Mouse (Mus musculus): ENCODE results near the gene Svep1.

The Svep1 gene

GRCm38 (mm10) chr4:58111008-58111407, 95.7 kb downstream of the Svep1 start:
- CTCF ChIA-PET, result no interaction called here

GRCm38 (mm10) chr4:58109793-58110192, 96.9 kb downstream of the Svep1 start:
- CTCF ChIA-PET, result interaction anchor here in 1 of 4 experiments (0.9 kb wide), 1 partner anchor 30 kb away, joined by 3 read pairs; no protein-coding TSS in a partner anchor
- POLR2A ChIA-PET, result interaction anchor here in 1 of 4 experiments (1.4 kb wide), 1 partner anchor 18 kb away, joined by 3 read pairs; no protein-coding TSS in a partner anchor

More at GRCm38 (mm10) chr4:58111008-58111407, 95.7 kb downstream of the Svep1 start:
- POLR2A ChIA-PET, result no interaction called here

GRCm38 (mm10) chr4:58108364-58108763, 98.3 kb downstream of the Svep1 start:
- CTCF ChIA-PET, result no interaction called here
- POLR2A ChIA-PET, result no interaction called here

- ChIA-PET POLR2A (no interaction called here), CTCF (interaction anchor here in 2 of 4 experiments (0.5 to 1.1 kb wide), 3 partner anchors 15 to 470 kb away, joined by 3 to 4 read pairs (median 3); partner anchors contain the start of gene Svep1 (in 1 of the 2))
Observed at GRCm38 (mm10) chr4:58097732-58098131, 108.9 kb downstream of the Svep1 start.

- ChIA-PET CTCF (no interaction called here), POLR2A (no interaction called here)
Observed at GRCm38 (mm10) chr4:58086738-58087137, 119.9 kb downstream of the Svep1 start.

GRCm38 (mm10) chr4:58086151-58086550, 120.5 kb downstream of the Svep1 start:
- ChIA-PET CTCF (interaction anchor here in 1 of 4 experiments (0.9 to 1.3 kb wide), 2 partner anchors 166 to 167 kb away, joined by 4 to 8 read pairs; no protein-coding TSS in a partner anchor), POLR2A (no interaction called here)

- ChIA-PET POLR2A (interaction anchor here in 1 of 4 experiments (0.7 kb wide), 1 partner anchor 1238 kb away, joined by 4 read pairs; no protein-coding TSS in a partner anchor), CTCF (interaction anchor here in 2 of 4 experiments (0.6 to 1.3 kb wide), 11 partner anchors 15 to 586 kb away, joined by 3 to 8 read pairs (median 4); no protein-coding TSS in a partner anchor)
Observed at GRCm38 (mm10) chr4:58085340-58085739, 121.3 kb downstream of the Svep1 start.

GRCm38 (mm10) chr4:58084155-58084554, 122.5 kb downstream of the Svep1 start:
- POLR2A ChIA-PET, result no interaction called here
- CTCF ChIA-PET, result interaction anchor here in 3 of 4 experiments (0.5 to 1.5 kb wide), 8 partner anchors 10 to 411 kb away, joined by 3 to 4 read pairs (median 3); no protein-coding TSS in a partner anchor

GRCm38 (mm10) chr4:58082588-58082987, 124.1 kb downstream of the Svep1 start:
- POLR2A ChIA-PET, result interaction anchor here (0.5 to 2.0 kb wide), 8 partner anchors 10 to 409 kb away, joined by 3 to 6 read pairs (median 4); partner anchors contain the start of gene Txn1 (in 2 of the 4)
- CTCF ChIA-PET, result interaction anchor here (0.6 to 1.6 kb wide), 20 partner anchors 8 to 631 kb away, joined by 3 to 8 read pairs (median 4); no protein-coding TSS in a partner anchor

- CTCF ChIA-PET, result interaction anchor here in 2 of 4 experiments (0.6 to 1.9 kb wide), 13 partner anchors 9 to 710 kb away, joined by 3 to 6 read pairs (median 3); partner anchors contain the start of gene Txn1 (in 1 of the 2)
- POLR2A ChIA-PET, result interaction anchor here in 1 of 4 experiments (0.6 to 1.0 kb wide), 2 partner anchors 124 to 301 kb away, joined by 5 to 7 read pairs; partner anchors contain the start of gene Txn1
Observed at GRCm38 (mm10) chr4:58079631-58080030, 127.0 kb downstream of the Svep1 start.

GRCm38 (mm10) chr4:58077950-58078349, 128.7 kb downstream of the Svep1 start:
- POLR2A ChIA-PET, result no interaction called here

GRCm38 (mm10) chr4:58077536-58077935, 129.1 kb downstream of the Svep1 start:
- POLR2A ChIA-PET, result no interaction called here

More at GRCm38 (mm10) chr4:58077950-58078349, 128.7 kb downstream of the Svep1 start:
- CTCF ChIA-PET, result interaction anchor here in 3 of 4 experiments (0.5 to 1.7 kb wide), 3 partner anchors 121 to 690 kb away, joined by 3 to 6 read pairs (median 4); partner anchors contain the start of gene Txn1 (in 1 of the 3)

GRCm38 (mm10) chr4:58072888-58073287, 133.8 kb downstream of the Svep1 start:
- CTCF ChIA-PET, result interaction anchor here in 2 of 4 experiments (0.5 to 1.0 kb wide), 2 partner anchors 10 to 180 kb away, joined by 4 to 6 read pairs; no protein-coding TSS in a partner anchor
- POLR2A ChIA-PET, result interaction anchor here in 2 of 4 experiments (0.6 to 1.5 kb wide), 5 partner anchors 10 to 513 kb away, joined by 3 to 8 read pairs (median 4); partner anchors contain the start of gene Txn1 (in 2 of the 2)

More at GRCm38 (mm10) chr4:58077536-58077935, 129.1 kb downstream of the Svep1 start:
- CTCF ChIA-PET, result no interaction called here

- POLR2A ChIA-PET, result no interaction called here
- CTCF ChIA-PET, result interaction anchor here in 1 of 4 experiments (0.7 kb wide), 1 partner anchor 104 kb away, joined by 3 read pairs; no protein-coding TSS in a partner anchor
Observed at GRCm38 (mm10) chr4:58068886-58069285, 137.8 kb downstream of the Svep1 start.

GRCm38 (mm10) chr4:58064721-58065120, 141.9 kb downstream of the Svep1 start:
- ChIA-PET POLR2A (interaction anchor here in 2 of 4 experiments (1.4 to 1.7 kb wide), 2 partner anchors 108 to 109 kb away, joined by 6 read pairs; partner anchors contain the start of gene Txn1 (in 1 of the 2)), CTCF (interaction anchor here in 1 of 4 experiments (0.7 kb wide), 1 partner anchor 18 kb away, joined by 3 read pairs; no protein-coding TSS in a partner anchor)

- CTCF ChIA-PET, result no interaction called here
- POLR2A ChIA-PET, result interaction anchor here in 2 of 4 experiments (1.0 to 1.7 kb wide), 3 partner anchors 10 to 106 kb away, joined by 3 to 6 read pairs (median 4); no protein-coding TSS in a partner anchor
Observed at GRCm38 (mm10) chr4:58062933-58063332, 143.7 kb downstream of the Svep1 start.

GRCm38 (mm10) chr4:58055653-58056052, 151.0 kb downstream of the Svep1 start:
- CTCF ChIA-PET, result interaction anchor here in 1 of 4 experiments (0.7 kb wide), 1 partner anchor 112 kb away, joined by 3 read pairs; no protein-coding TSS in a partner anchor
- POLR2A ChIA-PET, result interaction anchor here in 1 of 4 experiments (0.6 kb wide), 1 partner anchor 154 kb away, joined by 3 read pairs; no protein-coding TSS in a partner anchor

GRCm38 (mm10) chr4:58054441-58054840, 152.2 kb downstream of the Svep1 start:
- POLR2A ChIA-PET, result no interaction called here
- CTCF ChIA-PET, result no interaction called here

GRCm38 (mm10) chr4:58050746-58051145, 155.9 kb downstream of the Svep1 start:
- POLR2A ChIA-PET, result no interaction called here
- CTCF ChIA-PET, result interaction anchor here in 1 of 4 experiments (0.6 kb wide), 1 partner anchor 13 kb away, joined by 3 read pairs; no protein-coding TSS in a partner anchor

- ChIA-PET POLR2A (no interaction called here), CTCF (no interaction called here)
Observed at GRCm38 (mm10) chr4:58050276-58050675, 156.4 kb downstream of the Svep1 start.

Measured in embryonic stem cell, embryonic (primary cell).